Mouse (Mus musculus): ENCODE results near the gene Cbx5. TPM values are rescaled to one million over a fixed set of nuclear protein-coding genes. Genes with fewer than 3 reads are reported as not detected.
"Not testable (repeated sequence)": the region's sequence is repeated elsewhere in the genome, so short reads cannot be mapped to it uniquely, and the experiment has no call there.

Cbx5 gene
- total and polyA plus RNA-seq, 3 experiments, result 15.6 to 57.0 (median 56.5) TPM

DNA sequence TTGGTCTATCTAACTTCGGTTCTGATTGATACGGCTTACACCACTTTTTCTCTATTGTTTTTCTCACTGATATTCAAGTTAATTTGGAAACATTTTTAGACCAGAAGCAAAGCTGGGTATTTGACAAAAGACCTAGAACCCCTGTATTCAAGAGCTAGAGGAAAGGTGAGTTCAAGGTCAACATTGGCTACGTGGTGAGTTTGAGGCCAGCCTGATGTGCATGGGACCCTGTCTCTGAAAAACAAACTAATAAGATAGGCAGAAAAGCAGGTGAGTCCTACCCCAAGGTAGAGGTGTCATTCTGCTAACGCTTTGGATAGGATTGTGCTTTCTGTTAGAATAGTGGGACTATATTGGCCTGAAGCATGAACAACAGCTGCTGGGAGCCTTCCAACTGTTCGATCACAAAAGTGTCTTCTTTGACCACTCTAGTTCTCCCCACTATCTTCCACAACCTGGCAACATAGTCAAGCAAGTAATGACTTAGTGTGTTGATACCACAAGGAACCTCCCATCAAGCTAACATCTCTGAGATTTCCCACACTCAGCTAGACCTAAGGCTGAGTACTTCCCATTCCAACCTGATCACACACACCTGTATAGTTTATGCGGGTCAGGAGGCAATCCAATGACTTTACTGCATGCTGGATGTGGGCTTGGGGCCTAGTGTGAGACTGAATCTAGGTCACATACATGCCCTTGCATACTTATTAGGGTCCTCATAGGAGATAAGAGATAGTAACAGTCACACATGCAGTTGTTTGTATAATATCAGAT lies 16.8 kb upstream of the Cbx5 start:
- H3K9ac ChIP-seq (ENCODE audit: low read depth, low read length), result no peak overlapping the region
- 95% methylated on average over 6 of the region's 6 CpGs for WGBS
- TF ChIP-seq EP300 (IDR thresholded peaks at IDR 0.05; ENCODE audit: insufficient read depth, low read depth, low read length), result no peak
- no peak for TF ChIP-seq CTCF (IDR thresholded peaks at IDR 0.05)
- no peak for TF ChIP-seq POLR2A (IDR thresholded peaks at IDR 0.05; ENCODE audit: insufficient read depth, low read depth, low read length)
- no peak overlapping the region for H3K4me3 ChIP-seq
- no peaks in the 10 kb centered on the region for H3K79me2 ChIP-seq (replicated peaks; ENCODE audit: control insufficient read depth, insufficient read depth, low read length)
- intact Hi-C loops (cut with DNase I), result no loop called here
- H3K36me3 ChIP-seq (ENCODE audit: control insufficient read depth, insufficient read depth, low read length), result no peaks in the 10 kb centered on the region
- H3K27ac ChIP-seq, result no peak overlapping the region
- no peak for DNase-seq
- peaks cover 4% of the 10 kb centered on the region for H3K4me1 ChIP-seq (ENCODE audit: control insufficient read depth, insufficient read depth, low read length)
- H3K27me3 ChIP-seq (ENCODE audit: control insufficient read depth, insufficient read depth, low read length), result no peaks in the 10 kb centered on the region

GRCm38 (mm10) chr15:103255169-103255568 lies 15.6 kb upstream of the Cbx5 start:
- peak; percentile 47 to 53 for DNase-seq
- 2% methylated on average over 25 of the region's 25 CpGs for WGBS
- Histone ChIP-seq H3K27ac (no peak overlapping the region), H3K79me2 (replicated peaks; ENCODE audit: control insufficient read depth, insufficient read depth, low read length) (no peaks in the 10 kb centered on the region), H3K4me3 (peak overlapping the region; percentile 38), H3K27me3 (ENCODE audit: control insufficient read depth, insufficient read depth, low read length) (no peaks in the 10 kb centered on the region), H3K4me1 (ENCODE audit: control insufficient read depth, insufficient read depth, low read length) (peaks cover 4% of the 10 kb centered on the region), H3K36me3 (ENCODE audit: control insufficient read depth, insufficient read depth, low read length) (no peaks in the 10 kb centered on the region), H3K9ac (ENCODE audit: low read depth, low read length) (peak overlapping the region; percentile 45)
- TF ChIP-seq POLR2A (IDR thresholded peaks at IDR 0.05; ENCODE audit: insufficient read depth, low read depth, low read length) (no peak), CTCF (IDR thresholded peaks at IDR 0.05) (peak; percentile 37), EP300 (IDR thresholded peaks at IDR 0.05; ENCODE audit: insufficient read depth, low read depth, low read length) (no peak)
- intact Hi-C loops (cut with DNase I), result no loop called here

DNA sequence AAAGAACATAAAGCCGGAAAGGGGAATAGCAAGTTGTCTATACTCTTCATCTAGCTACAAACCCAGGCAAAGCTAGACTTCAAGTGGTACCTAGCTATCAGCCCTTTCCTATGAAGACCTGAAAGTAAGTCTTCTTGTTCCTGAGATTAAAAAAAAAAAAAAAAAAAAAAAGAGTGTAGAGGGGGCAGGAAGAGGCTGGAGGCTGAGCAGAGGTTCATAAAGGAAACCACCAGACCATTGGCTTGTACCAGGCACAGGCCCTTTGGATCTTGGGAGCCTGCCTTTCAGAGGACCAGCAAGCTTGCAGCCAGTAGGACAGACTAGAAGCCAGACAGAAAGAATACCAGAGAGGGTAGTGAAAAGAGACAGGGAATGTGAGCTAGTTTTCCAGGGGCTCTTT lies 13.7 kb upstream of the Cbx5 start:
- TF ChIP-seq EP300 (IDR thresholded peaks at IDR 0.05; ENCODE audit: insufficient read depth, low read depth, low read length) (no peak), POLR2A (IDR thresholded peaks at IDR 0.05; ENCODE audit: insufficient read depth, low read depth, low read length) (no peak), CTCF (IDR thresholded peaks at IDR 0.05) (no peak)
- 100% methylated on average over 1 of the region's 1 CpGs for WGBS
- Histone ChIP-seq H3K9ac (ENCODE audit: low read depth, low read length) (no peak overlapping the region), H3K79me2 (replicated peaks; ENCODE audit: control insufficient read depth, insufficient read depth, low read length) (no peaks in the 10 kb centered on the region), H3K27me3 (ENCODE audit: control insufficient read depth, insufficient read depth, low read length) (no peaks in the 10 kb centered on the region), H3K4me3 (no peak overlapping the region), H3K27ac (no peak overlapping the region), H3K36me3 (ENCODE audit: control insufficient read depth, insufficient read depth, low read length) (no peaks in the 10 kb centered on the region), H3K4me1 (ENCODE audit: control insufficient read depth, insufficient read depth, low read length) (peaks cover 4% of the 10 kb centered on the region)
- intact Hi-C loops (cut with DNase I), result no loop called here
- no peak for DNase-seq

DNA sequence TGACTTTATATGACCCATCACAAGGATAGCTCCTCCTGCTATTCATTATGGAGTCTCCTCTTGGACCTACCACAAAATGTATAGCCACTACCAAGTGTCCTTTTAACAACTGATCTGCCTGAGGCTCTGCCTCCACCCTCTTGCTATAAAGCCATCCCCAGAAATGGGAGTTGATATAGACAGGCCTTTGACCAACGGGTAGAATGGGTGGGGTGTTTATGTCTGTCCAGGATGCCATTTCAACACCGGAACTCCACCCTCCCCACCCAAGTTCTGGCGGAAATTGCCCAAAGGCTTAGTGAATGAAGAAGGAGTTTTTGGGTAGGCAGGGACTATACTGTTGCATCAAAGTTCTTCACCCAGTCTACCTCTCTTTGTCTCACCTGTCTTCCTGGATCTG lies 13.0 kb upstream of the Cbx5 start:
- H3K79me2 ChIP-seq (replicated peaks; ENCODE audit: control insufficient read depth, insufficient read depth, low read length), result no peaks in the 10 kb centered on the region
- no peak overlapping the region for H3K27ac ChIP-seq
- H3K27me3 ChIP-seq (ENCODE audit: control insufficient read depth, insufficient read depth, low read length), result no peaks in the 10 kb centered on the region
- TF ChIP-seq POLR2A (IDR thresholded peaks at IDR 0.05; ENCODE audit: insufficient read depth, low read depth, low read length) (no peak), CTCF (IDR thresholded peaks at IDR 0.05) (no peak), EP300 (IDR thresholded peaks at IDR 0.05; ENCODE audit: insufficient read depth, low read depth, low read length) (no peak)
- WGBS, result 71% methylated on average over 3 of the region's 3 CpGs
- DNase-seq, result no peak
- no peaks in the 10 kb centered on the region; the same call in 1 of the 2 replicates for H3K4me1 ChIP-seq (ENCODE audit: control insufficient read depth, insufficient read depth, low read length)
- intact Hi-C loops (cut with DNase I), result no loop called here
- no peaks in the 10 kb centered on the region for H3K36me3 ChIP-seq (ENCODE audit: control insufficient read depth, insufficient read depth, low read length)
- no peak overlapping the region for H3K9ac ChIP-seq (ENCODE audit: low read depth, low read length)
- H3K4me3 ChIP-seq, result no peak overlapping the region

- Histone ChIP-seq H3K27me3 (ENCODE audit: control insufficient read depth, insufficient read depth, low read length) (no peaks in the 10 kb centered on the region), H3K4me1 (ENCODE audit: control insufficient read depth, insufficient read depth, low read length) (no peaks in the 10 kb centered on the region), H3K4me3 (no peak overlapping the region), H3K79me2 (replicated peaks; ENCODE audit: control insufficient read depth, insufficient read depth, low read length) (no peaks in the 10 kb centered on the region), H3K27ac (no peak overlapping the region), H3K36me3 (ENCODE audit: control insufficient read depth, insufficient read depth, low read length) (peaks cover 3% of the 10 kb centered on the region), H3K9ac (ENCODE audit: low read depth, low read length) (no peak overlapping the region)
- 16% methylated on average over 1 of the region's 1 CpGs for WGBS
- TF ChIP-seq EP300 (IDR thresholded peaks at IDR 0.05; ENCODE audit: insufficient read depth, low read depth, low read length) (no peak), POLR2A (IDR thresholded peaks at IDR 0.05; ENCODE audit: insufficient read depth, low read depth, low read length) (no peak), CTCF (IDR thresholded peaks at IDR 0.05) (no peak)
- DNase-seq, result no peak
- intact Hi-C loops (cut with DNase I), result loop anchor here (2.0 kb wide), 2 partner anchors 29 to 55 kb away; no protein-coding TSS in a partner anchor
Measured at GRCm38 (mm10) chr15:103251595-103251994, 12.0 kb upstream of the Cbx5 start.

- no peak overlapping the region for H3K9ac ChIP-seq (ENCODE audit: low read depth, low read length)
- DNase-seq, result peak; percentile 60 to 86
- H3K27me3 ChIP-seq (ENCODE audit: control insufficient read depth, insufficient read depth, low read length), result no peaks in the 10 kb centered on the region
- TF ChIP-seq EP300 (IDR thresholded peaks at IDR 0.05; ENCODE audit: insufficient read depth, low read depth, low read length), result 0 out of 2 replicates have a peak, but pooled peaks have one; percentile 32
- TF ChIP-seq POLR2A (IDR thresholded peaks at IDR 0.05; ENCODE audit: insufficient read depth, low read depth, low read length), result no peak
- TF ChIP-seq CTCF (IDR thresholded peaks at IDR 0.05), result peak; percentile 94
- intact Hi-C loops (cut with DNase I), result loop anchor here (2.0 kb wide), 2 partner anchors 31 to 57 kb away; no protein-coding TSS in a partner anchor
- peaks cover 12% of the 10 kb centered on the region for H3K36me3 ChIP-seq (ENCODE audit: control insufficient read depth, insufficient read depth, low read length)
- H3K27ac ChIP-seq, result no peak overlapping the region
- H3K79me2 ChIP-seq (replicated peaks; ENCODE audit: control insufficient read depth, insufficient read depth, low read length), result no peaks in the 10 kb centered on the region
- 33% methylated on average over 2 of the region's 2 CpGs for WGBS
- no peaks in the 10 kb centered on the region for H3K4me1 ChIP-seq (ENCODE audit: control insufficient read depth, insufficient read depth, low read length)
- no peak overlapping the region for H3K4me3 ChIP-seq
Measured at GRCm38 (mm10) chr15:103250195-103250740, 10.7 kb upstream of the Cbx5 start.

DNA sequence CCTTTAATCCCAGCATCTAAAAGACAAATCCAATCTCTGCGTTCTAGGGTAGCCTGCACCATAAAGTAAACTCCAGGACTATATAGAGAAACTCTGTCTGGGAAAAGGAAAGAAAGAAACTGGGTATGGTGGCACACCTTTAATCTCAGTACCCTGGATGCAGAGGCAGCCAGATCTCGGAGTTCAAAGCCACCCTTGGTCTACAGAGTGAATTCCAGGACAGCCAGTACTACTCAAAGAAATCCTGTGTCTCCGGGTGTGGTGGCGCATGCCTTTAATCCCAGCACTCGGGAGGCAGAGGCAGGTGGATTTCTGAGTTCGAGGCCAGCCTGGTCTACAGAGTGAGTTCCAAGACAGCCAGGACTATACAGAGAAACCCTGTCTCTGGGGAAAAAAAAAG lies 9.9 kb upstream of the Cbx5 start:
- H3K9ac ChIP-seq (ENCODE audit: low read depth, low read length); H3K4me1 ChIP-seq (ENCODE audit: control insufficient read depth, insufficient read depth, low read length); DNase-seq; H3K27ac ChIP-seq; H3K79me2 ChIP-seq (replicated peaks; ENCODE audit: control insufficient read depth, insufficient read depth, low read length); intact Hi-C loops (cut with DNase I); H3K27me3 ChIP-seq (ENCODE audit: control insufficient read depth, insufficient read depth, low read length); H3K4me3 ChIP-seq: not testable (repeated sequence)
- peaks cover 16% of the 10 kb centered on the region for H3K36me3 ChIP-seq (ENCODE audit: control insufficient read depth, insufficient read depth, low read length)
- WGBS, result 87% methylated on average over 6 of the region's 6 CpGs
